Mouse (Mus musculus): ENCODE results near the gene Col18a1. TPM values are rescaled to one million over a fixed set of nuclear protein-coding genes. Genes with fewer than 3 reads are reported as not detected.

The Col18a1 gene
- polyA plus RNA-seq, 1 experiment from 2014 or later = 109 TPM

DNA sequence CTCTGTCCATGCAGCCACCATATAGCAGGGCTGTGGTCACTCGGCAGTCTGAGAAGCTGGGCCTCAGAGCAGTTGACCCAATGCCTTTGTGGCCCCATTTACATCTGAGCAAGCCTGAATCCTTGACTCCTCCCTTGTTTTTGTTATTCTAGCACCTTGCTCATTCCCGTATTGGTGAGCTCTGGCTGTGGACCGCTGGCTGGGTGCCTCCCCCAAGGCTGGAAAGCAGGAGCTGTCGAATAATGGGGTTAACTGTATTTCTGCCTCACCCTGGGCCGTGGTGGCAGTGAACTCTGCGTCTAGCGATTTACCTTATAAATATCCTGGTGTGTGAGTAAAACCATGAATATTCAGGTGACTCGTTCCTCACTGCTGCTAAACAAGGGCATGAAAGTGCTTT, 149.8 kb downstream of the Col18a1 start:
- WGBS = 34% methylated on average over 8 of the region's 8 CpGs

DNA sequence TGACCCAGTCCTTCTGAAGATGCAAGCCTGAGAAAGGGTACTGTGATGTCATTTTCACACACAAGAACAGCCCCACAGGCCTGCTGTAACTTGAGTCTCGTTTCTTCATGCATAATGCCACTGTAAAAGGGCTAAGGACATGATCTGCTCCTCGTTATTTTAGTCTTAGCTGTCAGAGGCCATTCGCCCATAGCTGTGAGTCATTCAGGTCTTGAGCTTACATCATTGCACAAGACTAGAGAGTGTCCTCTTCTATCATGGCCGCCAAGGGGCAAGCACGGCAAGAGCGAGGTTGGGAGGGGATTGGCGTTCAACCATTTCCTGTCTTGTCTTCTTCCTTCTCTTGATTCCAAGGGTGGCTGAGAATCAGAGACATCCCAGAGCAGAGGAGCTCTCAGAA, 150.3 kb downstream of the Col18a1 start:
- Histone ChIP-seq H3K4me2 (replicated peaks) (no peak overlapping the region), H3K36me3 (no peaks in the 10 kb centered on the region), H3K4me1 (peaks cover 4% of the 10 kb centered on the region; the same call in 1 of the 2 replicates), H3K27me3 (no peaks in the 10 kb centered on the region), H3K4me3 (no peak overlapping the region), H3K27ac (no peak overlapping the region), H3K9ac (no peak overlapping the region), H3K9me3 (replicated peaks) (no peaks in the 10 kb centered on the region)
- WGBS = 85% methylated on average over 7 of the region's 7 CpGs
- ATAC-seq (ENCODE audit: low FRiP score) = no peak

More for the DNA sequence above, 149.8 kb downstream of the Col18a1 start:
- Histone ChIP-seq H3K27ac (no peak overlapping the region), H3K9me3 (replicated peaks) (no peaks in the 10 kb centered on the region), H3K4me3 (no peak overlapping the region), H3K36me3 (no peaks in the 10 kb centered on the region), H3K4me1 (peaks cover 4% of the 10 kb centered on the region; the same call in 1 of the 2 replicates), H3K9ac (no peak overlapping the region), H3K27me3 (no peaks in the 10 kb centered on the region), H3K4me2 (replicated peaks) (no peak overlapping the region)
- ATAC-seq (ENCODE audit: low FRiP score) = no peak

DNA sequence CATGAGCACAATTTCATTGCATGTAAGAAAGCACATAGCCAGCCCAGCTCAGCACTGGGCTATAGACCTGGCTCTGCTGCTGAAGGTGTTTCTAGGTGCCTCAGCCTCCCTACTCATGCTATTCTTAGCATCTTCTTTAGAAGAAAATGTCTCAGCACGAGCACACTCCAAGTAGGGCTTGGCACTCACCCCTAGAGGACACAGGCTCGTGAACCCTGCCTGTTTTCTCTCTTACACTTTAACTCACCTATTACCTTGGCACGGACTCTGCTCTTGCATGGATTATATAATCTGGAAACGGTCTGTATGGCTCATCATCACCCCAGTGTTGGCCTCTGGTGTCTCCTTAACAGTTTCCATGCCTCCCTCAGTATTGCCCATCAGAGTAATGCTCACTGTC, 154.7 kb downstream of the Col18a1 start:
- 82% methylated on average over 4 of the region's 4 CpGs for WGBS
- Histone ChIP-seq H3K27me3 (no peaks in the 10 kb centered on the region), H3K4me2 (replicated peaks) (no peak overlapping the region), H3K27ac (no peak overlapping the region), H3K4me1 (peaks cover 15% of the 10 kb centered on the region), H3K9me3 (replicated peaks) (no peaks in the 10 kb centered on the region), H3K36me3 (no peaks in the 10 kb centered on the region), H3K9ac (no peak overlapping the region), H3K4me3 (no peak overlapping the region)
- no peak for ATAC-seq (ENCODE audit: low FRiP score)

DNA sequence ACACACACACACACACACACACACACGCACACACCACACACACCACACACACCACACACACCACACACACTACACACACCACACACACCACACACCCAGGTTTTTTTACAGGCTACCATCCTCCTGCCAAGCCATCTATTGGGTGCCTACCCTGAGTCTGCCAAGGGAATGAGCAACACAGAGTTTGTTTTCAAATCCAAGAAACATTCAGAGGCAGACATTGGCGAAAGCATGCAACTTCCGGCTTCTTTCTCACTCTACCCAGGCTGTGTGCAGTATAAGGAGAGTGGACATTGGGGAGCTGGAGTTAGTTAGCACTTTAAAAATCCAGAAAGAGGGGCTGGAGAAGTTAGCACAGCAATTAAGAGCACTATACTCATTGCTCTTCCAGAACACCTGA, 157.7 kb downstream of the Col18a1 start:
- H3K9me3 ChIP-seq (replicated peaks) = no peaks in the 10 kb centered on the region
- no peaks in the 10 kb centered on the region for H3K27me3 ChIP-seq
- no peak overlapping the region for H3K4me3 ChIP-seq
- H3K9ac ChIP-seq = no peak overlapping the region
- H3K4me1 ChIP-seq = peaks cover 20% of the 10 kb centered on the region
- WGBS = 90% methylated on average over 2 of the region's 3 CpGs
- no peaks in the 10 kb centered on the region for H3K36me3 ChIP-seq
- ATAC-seq (ENCODE audit: low FRiP score) = no peak
- peak overlapping the region; percentile 70 for H3K27ac ChIP-seq
- no peak overlapping the region for H3K4me2 ChIP-seq (replicated peaks)

DNA sequence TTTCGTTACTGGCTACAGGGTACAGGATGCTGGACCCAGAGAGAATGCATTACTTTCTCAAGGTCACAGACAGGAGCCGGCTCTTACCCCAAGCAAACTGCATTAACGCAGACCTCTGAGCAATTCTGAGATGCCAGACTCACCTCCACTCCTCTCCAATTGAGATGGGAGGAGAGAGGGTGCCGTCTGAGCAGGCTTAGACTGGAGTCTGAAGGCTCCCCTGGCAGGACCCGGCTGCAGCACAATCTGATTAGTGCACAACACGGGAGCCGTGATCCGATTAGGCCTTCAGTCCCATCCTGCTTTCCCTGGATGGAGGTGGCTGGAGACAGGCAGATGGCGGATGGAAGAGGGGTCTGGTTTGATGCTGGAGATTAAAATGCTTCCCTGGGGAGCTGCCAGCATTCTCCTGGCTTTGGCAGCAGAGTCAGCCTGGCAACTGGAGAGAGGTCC, 158.2 kb downstream of the Col18a1 start:
- Histone ChIP-seq H3K36me3 (no peaks in the 10 kb centered on the region), H3K9ac (no peak overlapping the region), H3K9me3 (replicated peaks) (no peaks in the 10 kb centered on the region), H3K27me3 (no peaks in the 10 kb centered on the region), H3K4me2 (replicated peaks) (no peak overlapping the region; the same call in 1 of the 2 replicates), H3K4me3 (no peak overlapping the region), H3K27ac (peak overlapping the region; percentile 70), H3K4me1 (peaks cover 20% of the 10 kb centered on the region)
- ATAC-seq (ENCODE audit: low FRiP score) = peak; percentile 79
- 15% methylated on average over 9 of the region's 9 CpGs for WGBS

DNA sequence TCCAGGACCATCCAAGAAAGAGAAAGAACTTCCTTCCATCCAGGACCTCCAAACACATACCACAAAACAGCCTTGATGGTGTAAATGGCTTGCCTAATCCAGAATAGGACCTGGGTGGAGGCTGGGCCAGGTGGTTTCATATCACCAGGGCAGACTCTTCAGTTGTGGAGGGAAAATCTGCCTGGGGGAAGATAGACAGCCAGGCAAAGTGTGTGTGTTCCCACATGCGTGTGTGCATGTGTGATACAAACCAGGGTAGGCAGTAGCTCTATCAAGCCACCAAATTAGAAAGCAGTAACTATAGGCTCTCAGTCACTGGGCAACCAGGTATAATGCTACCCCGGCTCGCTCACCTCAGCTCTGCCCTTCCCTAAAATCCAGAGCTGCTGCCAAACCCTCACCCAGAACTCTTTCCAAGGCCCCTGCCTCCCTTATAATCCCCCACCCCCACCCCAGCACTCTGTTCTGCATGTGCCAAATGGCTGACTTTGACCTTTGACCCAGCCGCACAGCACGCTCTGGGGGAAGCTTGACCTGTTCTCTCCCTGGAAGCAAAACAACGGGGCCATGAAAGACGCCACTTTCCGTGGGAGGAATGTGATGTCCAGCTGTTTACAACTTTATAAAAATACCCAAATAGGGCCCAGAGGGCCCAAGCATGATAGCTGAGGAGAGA, 158.8 kb downstream of the Col18a1 start:
- WGBS = 29% methylated on average over 8 of the region's 8 CpGs
- Histone ChIP-seq H3K9ac (no peak overlapping the region), H3K4me2 (replicated peaks) (no peak overlapping the region; the same call in 1 of the 2 replicates), H3K4me1 (peaks cover 20% of the 10 kb centered on the region), H3K9me3 (replicated peaks) (no peaks in the 10 kb centered on the region), H3K27me3 (no peaks in the 10 kb centered on the region), H3K27ac (peak overlapping the region; percentile 70), H3K36me3 (no peaks in the 10 kb centered on the region), H3K4me3 (no peak overlapping the region)
- peak; percentile 61 for ATAC-seq (ENCODE audit: low FRiP score)

DNA sequence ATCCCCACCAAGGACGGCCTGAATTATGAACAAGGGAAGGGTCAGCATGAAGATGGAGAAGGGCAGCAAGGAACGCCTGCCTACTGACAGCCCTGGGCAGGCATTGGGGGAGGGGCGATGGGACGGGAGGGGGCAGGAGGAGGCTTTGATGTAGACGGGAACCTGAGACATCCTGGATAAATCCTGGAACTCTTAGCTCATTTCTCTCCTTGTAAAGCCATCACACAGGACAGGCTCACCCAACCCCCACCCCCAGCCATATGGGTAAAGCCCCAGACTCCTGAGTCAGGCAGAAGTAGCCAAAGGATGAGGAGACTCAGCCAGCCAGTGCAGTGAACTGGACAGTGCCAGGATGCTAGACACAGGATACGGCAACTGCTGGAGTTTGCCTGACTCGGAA, 161.4 kb downstream of the Col18a1 start:
- Histone ChIP-seq H3K4me2 (replicated peaks) (no peak overlapping the region), H3K36me3 (no peaks in the 10 kb centered on the region), H3K4me1 (peaks cover 20% of the 10 kb centered on the region), H3K27ac (peak overlapping the region; percentile 40; the same call in 1 of the 2 replicates), H3K9ac (no peak overlapping the region), H3K27me3 (no peaks in the 10 kb centered on the region), H3K4me3 (no peak overlapping the region), H3K9me3 (replicated peaks) (no peaks in the 10 kb centered on the region)
- 31% methylated on average over 7 of the region's 7 CpGs for WGBS
- no peak for ATAC-seq (ENCODE audit: low FRiP score)

Other genes starting within 250 kb of the Col18a1 start
- 68.6 and 69.0 TPM in 2 replicates for gene Pcbp3, start 204.7 kb downstream of the Col18a1 start, polyA plus RNA-seq (2016; fragmentation: Nextera tagmentation; extraction: Ambion mirVana)
- gene Slc19a1, start 134.3 kb downstream of the Col18a1 start, polyA plus RNA-seq (2016; fragmentation: Nextera tagmentation; extraction: Ambion mirVana) = 30.5 and 32.5 TPM in 2 replicates
- 81.8 and 92.5 TPM in 2 replicates for gene Pofut2, start 92.7 kb upstream of the Col18a1 start, polyA plus RNA-seq (2016; fragmentation: Nextera tagmentation; extraction: Ambion mirVana)